Mouse (Mus musculus) bone marrow macrophage, adult 2 months (primary cell): ENCODE measurements around the gene Hdgfl2.

Experiments used
- CTCF ChIP-seq: IDR thresholded peaks from 2 replicates; pipeline ENCODE4 v1.5.1; 2012; ENCODE audit warnings: low read depth, mild to moderate bottlenecking, low read length, moderate library complexity
- POLR2A ChIP-seq: IDR thresholded peaks from 2 replicates; pipeline ENCODE4 v1.6.1; 2012; ENCODE audit warnings: mild to moderate bottlenecking, low read depth, low read length, borderline replicate concordance

DNA sequence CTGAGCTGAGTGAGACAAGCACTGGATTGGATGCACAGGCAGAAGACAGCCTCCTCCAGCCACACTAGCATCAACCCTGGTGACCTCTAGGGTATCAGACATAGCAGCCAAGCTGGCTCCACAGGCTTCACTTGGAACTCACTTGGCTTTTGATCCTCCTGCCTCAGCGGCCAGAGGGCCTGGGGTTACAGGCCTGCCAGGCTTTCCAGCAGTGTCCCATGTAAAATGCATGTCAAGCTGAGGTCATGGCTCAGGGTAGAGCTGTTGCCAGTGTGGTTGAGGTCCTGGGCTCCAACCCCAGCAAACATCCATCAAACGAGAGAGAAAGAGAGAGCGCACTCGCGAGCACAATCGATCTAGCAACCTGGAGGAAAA is 44.7 kb upstream of the Hdgfl2 start:
- no peak for TF ChIP-seq POLR2A
- TF ChIP-seq CTCF: no peak
